Mouse (Mus musculus) forebrain, embryonic 13.5 days (tissue): ENCODE measurements around the gene Ifit2. TPM values are rescaled to one million over a fixed set of nuclear protein-coding genes. Genes with fewer than 3 reads are reported as not detected.
"Not testable (repeated sequence)": the region's sequence is repeated elsewhere in the genome, so short reads cannot be mapped to it uniquely, and the experiment has no call there.

Experiments used
- ATAC-seq: fragments of 200-750 bp; cut with Nextera tagmentation; 2 replicates; pipeline ENCODE4 v1.8.0; 2017
- H3K27ac ChIP-seq: fragments of 300-500 bp; sonication (generic); 2 replicates; pipeline ENCODE4 v1.5.1; 2015; ENCODE audit warnings: inconsistent platforms, mild to moderate bottlenecking, moderate library complexity
- H3K27me3 ChIP-seq: fragments of 300-500 bp; sonication (generic); 2 replicates; pipeline ENCODE4 v1.6.1; 2015; ENCODE audit warnings: mild to moderate bottlenecking, inconsistent platforms
- H3K36me3 ChIP-seq: fragments of 300-500 bp; sonication (generic); 2 replicates; pipeline ENCODE4 v1.6.1; 2015; ENCODE audit warnings: mild to moderate bottlenecking, inconsistent platforms; ENCODE audit not compliant: poor library complexity, severe bottlenecking
- H3K4me1 ChIP-seq: fragments of 300-500 bp; sonication (generic); 2 replicates; pipeline ENCODE4 v1.6.1; 2015; ENCODE audit warnings: inconsistent platforms
- H3K4me2 ChIP-seq: fragments of 300-500 bp; sonication (generic); 2 replicates; pipeline ENCODE4 v1.6.1; 2015; ENCODE audit warnings: inconsistent platforms, mild to moderate bottlenecking, moderate library complexity
- H3K4me3 ChIP-seq: fragments of 300-500 bp; sonication (generic); 2 replicates; pipeline ENCODE4 v1.5.1; 2015; ENCODE audit warnings: mild to moderate bottlenecking, inconsistent platforms
- H3K9ac ChIP-seq: fragments of 300-500 bp; sonication (generic); 2 replicates; pipeline ENCODE4 v1.6.1; 2015; ENCODE audit warnings: mild to moderate bottlenecking, inconsistent platforms
- H3K9me3 ChIP-seq: fragments of 300-500 bp; sonication (generic); replicated peaks from 2 replicates; pipeline ENCODE4 v1.6.1; 2016; ENCODE audit warnings: inconsistent platforms
- WGBS: fragments of 180-500 bp; shearing (Covaris S2); methylation state at CpG from one replicate; pipeline ENCODE4 v1.1.7; 2015; 5-methylcytosine and 5-hydroxymethylcytosine counted together
- polyA plus RNA-seq: library from polyadenylated mRNA; unstranded; fragments of >200 nt; fragmentation: Nextera tagmentation; extraction: Ambion mirVana; gene quantifications from 2 replicates; pipeline ENCODE4 v1.2.1, GENCODE M21; 2015

Gene Ifit2
- polyA plus RNA-seq, 1 experiment from 2014 or later, result 5.1 TPM

GRCm38 (mm10) chr19:34583126-34583766 is 32.8 kb downstream of the Ifit2 start, which contains the start of gene Ifit3:
Gene Ifit3, plus strand, starts transcription at chr19:34583531.
- H3K9me3 ChIP-seq, ATAC-seq, H3K4me3 ChIP-seq, H3K9ac ChIP-seq, H3K4me1 ChIP-seq, H3K27ac ChIP-seq, H3K27me3 ChIP-seq, H3K36me3 ChIP-seq, H3K4me2 ChIP-seq: not testable (repeated sequence)
- 82% methylated on average over 2 of the region's 2 CpGs for WGBS

- H3K4me2 ChIP-seq, H3K36me3 ChIP-seq, H3K4me3 ChIP-seq, H3K27ac ChIP-seq, H3K9me3 ChIP-seq, ATAC-seq, H3K9ac ChIP-seq, H3K4me1 ChIP-seq, H3K27me3 ChIP-seq: not testable (repeated sequence)
- WGBS, result 73% methylated on average over 5 of the region's 5 CpGs
These were observed 35.4 kb downstream of the Ifit2 start for GRCm38 (mm10) chr19:34585740-34586458.

- not testable (repeated sequence) for H3K9ac ChIP-seq, H3K27ac ChIP-seq, H3K4me3 ChIP-seq, H3K4me2 ChIP-seq, H3K9me3 ChIP-seq, ATAC-seq, H3K36me3 ChIP-seq, H3K4me1 ChIP-seq, H3K27me3 ChIP-seq
- 90% methylated on average over 8 of the region's 12 CpGs for WGBS
These were observed 37.6 kb downstream of the Ifit2 start for GRCm38 (mm10) chr19:34587898-34588692.

- no peaks in the 10 kb centered on the region for H3K9me3 ChIP-seq
- H3K36me3 ChIP-seq, result no peaks in the 10 kb centered on the region
- no peaks in the 10 kb centered on the region for H3K27me3 ChIP-seq
- no peak overlapping the region for H3K9ac ChIP-seq
- ATAC-seq, result no peak
- no peak overlapping the region for H3K4me3 ChIP-seq
- H3K4me1 ChIP-seq, result no peaks in the 10 kb centered on the region
- no peak overlapping the region for H3K4me2 ChIP-seq
- no peak overlapping the region for H3K27ac ChIP-seq
These were observed 38.5 kb downstream of the Ifit2 start for GRCm38 (mm10) chr19:34588959-34589358.

- Histone ChIP-seq H3K4me2 (no peak overlapping the region), H3K9me3 (no peaks in the 10 kb centered on the region), H3K27ac (no peak overlapping the region), H3K27me3 (no peaks in the 10 kb centered on the region), H3K9ac (no peak overlapping the region), H3K4me3 (no peak overlapping the region), H3K36me3 (no peaks in the 10 kb centered on the region), H3K4me1 (no peaks in the 10 kb centered on the region)
- no peak for ATAC-seq
- 91% methylated on average over 2 of the region's 2 CpGs for WGBS
These were observed 43.0 kb downstream of the Ifit2 start for GRCm38 (mm10) chr19:34593456-34593855.

GRCm38 (mm10) chr19:34594523-34594922 is 44.0 kb downstream of the Ifit2 start:
- H3K4me1 ChIP-seq, H3K4me3 ChIP-seq, H3K4me2 ChIP-seq, H3K36me3 ChIP-seq, H3K9ac ChIP-seq, H3K27me3 ChIP-seq, H3K27ac ChIP-seq, H3K9me3 ChIP-seq, ATAC-seq: not testable (repeated sequence)
- 82% methylated on average over 3 of the region's 3 CpGs for WGBS

GRCm38 (mm10) chr19:34596811-34597210 is 46.3 kb downstream of the Ifit2 start:
- H3K36me3 ChIP-seq, result no peaks in the 10 kb centered on the region
- no peak overlapping the region for H3K27ac ChIP-seq
- no peaks in the 10 kb centered on the region for H3K4me1 ChIP-seq
- no peak for ATAC-seq
- H3K27me3 ChIP-seq, result no peaks in the 10 kb centered on the region
- no peak overlapping the region for H3K4me2 ChIP-seq
- H3K4me3 ChIP-seq, result no peak overlapping the region
- no peaks in the 10 kb centered on the region for H3K9me3 ChIP-seq
- no peak overlapping the region for H3K9ac ChIP-seq

- no peaks in the 10 kb centered on the region for H3K4me1 ChIP-seq
- no peak overlapping the region for H3K9ac ChIP-seq
- H3K4me2 ChIP-seq, result no peak overlapping the region
- no peaks in the 10 kb centered on the region for H3K9me3 ChIP-seq
- WGBS, result 82% methylated on average over 2 of the region's 2 CpGs
- H3K27me3 ChIP-seq, result no peaks in the 10 kb centered on the region
- no peak for ATAC-seq
- no peak overlapping the region for H3K4me3 ChIP-seq
- no peaks in the 10 kb centered on the region for H3K36me3 ChIP-seq
- no peak overlapping the region for H3K27ac ChIP-seq
These were observed 47.8 kb downstream of the Ifit2 start for GRCm38 (mm10) chr19:34598341-34598740.

- H3K27ac ChIP-seq, H3K27me3 ChIP-seq, H3K4me3 ChIP-seq, H3K9me3 ChIP-seq, H3K9ac ChIP-seq, H3K4me1 ChIP-seq, ATAC-seq, H3K36me3 ChIP-seq, H3K4me2 ChIP-seq: not testable (repeated sequence)
These were observed 48.8 kb downstream of the Ifit2 start for GRCm38 (mm10) chr19:34599250-34599649.

GRCm38 (mm10) chr19:34601888-34602287 is 51.4 kb downstream of the Ifit2 start, which contains the start of gene Ifit1bl1:
Gene Ifit1bl1, minus strand, starts transcription at chr19:34601956.
- not testable (repeated sequence) for H3K4me2 ChIP-seq, H3K4me3 ChIP-seq, H3K9ac ChIP-seq, H3K4me1 ChIP-seq, ATAC-seq, H3K9me3 ChIP-seq, H3K36me3 ChIP-seq, H3K27ac ChIP-seq, H3K27me3 ChIP-seq
- 37% methylated on average over 1 of the region's 1 CpGs for WGBS

- 86% methylated on average over 3 of the region's 3 CpGs for WGBS
- Histone ChIP-seq H3K9ac (no peak overlapping the region), H3K4me1 (no peaks in the 10 kb centered on the region), H3K4me3 (no peak overlapping the region), H3K27ac (no peak overlapping the region), H3K36me3 (no peaks in the 10 kb centered on the region), H3K4me2 (no peak overlapping the region), H3K9me3 (no peaks in the 10 kb centered on the region), H3K27me3 (0 out of 2 replicates have a peak, but pooled peaks cover 2% of the 10 kb centered on the region)
- ATAC-seq, result no peak
These were observed 55.0 kb downstream of the Ifit2 start for GRCm38 (mm10) chr19:34605472-34605871.

- not testable (repeated sequence) for H3K36me3 ChIP-seq, H3K4me2 ChIP-seq, H3K27ac ChIP-seq, H3K27me3 ChIP-seq, H3K4me3 ChIP-seq, H3K4me1 ChIP-seq, H3K9me3 ChIP-seq, H3K9ac ChIP-seq
- ATAC-seq, result peak; percentile 55
- WGBS, result 56% methylated on average over 4 of the region's 4 CpGs
These were observed 57.0 kb downstream of the Ifit2 start, which contains the start of gene Ifit3b for GRCm38 (mm10) chr19:34607237-34608051. Gene Ifit3b, plus strand, starts transcription at chr19:34607970.
